Mouse (Mus musculus): Measurements from ENCODE around the gene Rhoh.
A peak's percentile ranks its signal among the peaks of the same experiment; 100 is the strongest.

Rhoh gene

GRCm38 (mm10) chr5:65861154-65861944 is at the start of gene Rhoh:
Gene Rhoh (plus strand): TSS chr5:65861213.
- peak in 1 of 2 experiments; percentile 45 for DNase-seq (ENCODE audit: low spot score in 2 of 2)

GRCm38 (mm10) chr5:65823601-65824133 is 37.3 kb upstream of the Rhoh start:
- peak; percentile 23 to 67 for DNase-seq (ENCODE audit: low spot score in 2 of 2)

- DNase-seq (ENCODE audit: low spot score in 2 of 2), result no peak
Measured at GRCm38 (mm10) chr5:65826476-65826875, 34.5 kb upstream of the Rhoh start.

GRCm38 (mm10) chr5:65827102-65827501 is 33.9 kb upstream of the Rhoh start:
- no peak for DNase-seq (ENCODE audit: low spot score in 2 of 2)

GRCm38 (mm10) chr5:65828261-65828660 is 32.8 kb upstream of the Rhoh start:
- no peak for DNase-seq (ENCODE audit: low spot score in 2 of 2)

GRCm38 (mm10) chr5:65829059-65829458 is 32.0 kb upstream of the Rhoh start:
- DNase-seq (ENCODE audit: low spot score in 2 of 2), result no peak

- DNase-seq (ENCODE audit: low spot score in 2 of 2), result no peak
Measured at GRCm38 (mm10) chr5:65831917-65832618, 28.9 kb upstream of the Rhoh start.

- no peak for DNase-seq (ENCODE audit: low spot score in 2 of 2)
Measured at GRCm38 (mm10) chr5:65833092-65833491, 27.9 kb upstream of the Rhoh start.

- DNase-seq (ENCODE audit: low spot score in 2 of 2), result no peak
Measured at GRCm38 (mm10) chr5:65833766-65834498, 27.1 kb upstream of the Rhoh start.

- no peak for DNase-seq (ENCODE audit: low spot score in 2 of 2)
Measured at GRCm38 (mm10) chr5:65838053-65838452, 23.0 kb upstream of the Rhoh start.

GRCm38 (mm10) chr5:65842947-65843346 is 18.1 kb upstream of the Rhoh start:
- no peak for DNase-seq (ENCODE audit: low spot score in 2 of 2)

- no peak for DNase-seq (ENCODE audit: low spot score in 2 of 2)
Measured at GRCm38 (mm10) chr5:65846534-65846933, 14.5 kb upstream of the Rhoh start.

- DNase-seq (ENCODE audit: low spot score in 2 of 2), result no peak
Measured at GRCm38 (mm10) chr5:65846958-65847357, 14.1 kb upstream of the Rhoh start.

GRCm38 (mm10) chr5:65847656-65848055 is 13.4 kb upstream of the Rhoh start:
- DNase-seq (ENCODE audit: low spot score in 2 of 2), result no peak

GRCm38 (mm10) chr5:65850765-65851164 is 10.2 kb upstream of the Rhoh start:
- peak; percentile 23 to 55 for DNase-seq (ENCODE audit: low spot score in 2 of 2)

- peak in 1 of 2 experiments; percentile 53 for DNase-seq (ENCODE audit: low spot score in 2 of 2)
Measured at GRCm38 (mm10) chr5:65854786-65855191, 6.2 kb upstream of the Rhoh start.

- DNase-seq (ENCODE audit: low spot score in 2 of 2), result no peak
Measured at GRCm38 (mm10) chr5:65855571-65855970, 5.4 kb upstream of the Rhoh start.

GRCm38 (mm10) chr5:65856591-65857411 is 4.2 kb upstream of the Rhoh start:
- peak in 1 of 2 experiments; percentile 23 for DNase-seq (ENCODE audit: low spot score in 2 of 2)

GRCm38 (mm10) chr5:65857935-65858334 is 3.1 kb upstream of the Rhoh start:
- peak in 1 of 2 experiments; percentile 47 for DNase-seq (ENCODE audit: low spot score in 2 of 2)

GRCm38 (mm10) chr5:65858355-65858754 is 2.7 kb upstream of the Rhoh start:
- no peak for DNase-seq (ENCODE audit: low spot score in 2 of 2)

- no peak for DNase-seq (ENCODE audit: low spot score in 2 of 2)
Measured at GRCm38 (mm10) chr5:65858898-65859297, 2.1 kb upstream of the Rhoh start.
